Mouse (Mus musculus) thymus, adult 2 months (tissue): ENCODE results near the gene Polr2i. TPM values are rescaled to one million over a fixed set of nuclear protein-coding genes. Genes with fewer than 3 reads are reported as not detected.

Source experiments
- DNase-seq: peaks from one replicate; pipeline ENCODE4 v3.0.0; 2021
- H3K27ac ChIP-seq: fragments of 200-500 bp; 2 replicates; pipeline ENCODE4 v1.5.1; 2012; ENCODE audit warnings: low read length, control low read depth; ENCODE audit not compliant: control insufficient read depth, insufficient read depth
- H3K27me3 ChIP-seq: fragments of 200-500 bp; 2 replicates; pipeline ENCODE4 v1.6.1; 2012; ENCODE audit warnings: mild to moderate bottlenecking, low read length, moderate library complexity, mixed read lengths; ENCODE audit not compliant: control insufficient read depth, insufficient read depth
- H3K36me3 ChIP-seq: fragments of 200-500 bp; 2 replicates; pipeline ENCODE4 v1.6.1; 2012; ENCODE audit warnings: mild to moderate bottlenecking, low read length, moderate library complexity; ENCODE audit not compliant: control insufficient read depth, insufficient read depth
- H3K4me1 ChIP-seq: fragments of 200-500 bp; replicated peaks from 2 replicates; pipeline ENCODE4 v1.6.1; 2012; ENCODE audit warnings: low read length; ENCODE audit not compliant: control insufficient read depth, insufficient read depth
- H3K4me3 ChIP-seq: fragments of 200-500 bp; 2 replicates; pipeline ENCODE4 v1.5.1; 2012; ENCODE audit warnings: mild to moderate bottlenecking, low read length, control low read depth, moderate library complexity; ENCODE audit not compliant: control insufficient read depth, insufficient read depth
- CTCF ChIP-seq: fragments of 200-500 bp; IDR thresholded peaks from 2 replicates; pipeline ENCODE4 v1.5.1; 2012; ENCODE audit warnings: mild to moderate bottlenecking, control low read depth, low read length, moderate library complexity, borderline replicate concordance; ENCODE audit not compliant: control insufficient read depth, poor library complexity, insufficient read depth; ENCODE audit errors: extremely low read depth
- POLR2A ChIP-seq: fragments of 200-500 bp; IDR thresholded peaks from 2 replicates; pipeline ENCODE4 v1.6.1; 2012; ENCODE audit warnings: mild to moderate bottlenecking, low read length, control low read depth, moderate library complexity; ENCODE audit not compliant: control insufficient read depth, poor library complexity, insufficient read depth; ENCODE audit errors: extremely low read depth
- WGBS: fragments of 180-500 bp; shearing (Covaris S2); methylation state at CpG from one replicate; pipeline ENCODE4 v1.1.7; 2018; 5-methylcytosine and 5-hydroxymethylcytosine counted together
- polyA plus RNA-seq: library from polyadenylated mRNA; depleted of rRNA; stranded (reverse); fragments of >200 nt; gene quantifications from 2 replicates; pipeline ENCODE4 v1.2.3, GENCODE M21; 2012

Polr2i gene
- polyA plus RNA-seq, 1 experiment: 157 TPM

- peaks cover 22% of the 10 kb centered on the region for H3K36me3 ChIP-seq
- H3K4me1 ChIP-seq: peaks cover 9% of the 10 kb centered on the region
- no peak overlapping the region for H3K27ac ChIP-seq
- TF ChIP-seq CTCF: no peak
- no peak for TF ChIP-seq POLR2A
- DNase-seq: no peak
- H3K4me3 ChIP-seq: no peak overlapping the region
- H3K27me3 ChIP-seq: no peaks in the 10 kb centered on the region
- WGBS: 97% methylated on average over 12 of the region's 12 CpGs
These were observed 39.7 kb upstream of the Polr2i start for GRCm38 (mm10) chr7:30192088-30192487.

GRCm38 (mm10) chr7:30193013-30193412 lies 38.7 kb upstream of the Polr2i start:
- 85% methylated on average over 9 of the region's 9 CpGs for WGBS
- Histone ChIP-seq H3K36me3 (peaks cover 13% of the 10 kb centered on the region; the same call in 1 of the 2 replicates), H3K27me3 (no peaks in the 10 kb centered on the region), H3K27ac (no peak overlapping the region), H3K4me3 (no peak overlapping the region), H3K4me1 (peaks cover 12% of the 10 kb centered on the region)
- no peak for TF ChIP-seq POLR2A
- TF ChIP-seq CTCF: no peak
- DNase-seq: no peak

- DNase-seq: peak; percentile 55
- TF ChIP-seq CTCF (no peak), POLR2A (no peak)
- Histone ChIP-seq H3K27ac (no peak overlapping the region; the same call in 1 of the 2 replicates), H3K4me1 (peaks cover 12% of the 10 kb centered on the region), H3K27me3 (no peaks in the 10 kb centered on the region), H3K36me3 (peaks cover 11% of the 10 kb centered on the region; the same call in 1 of the 2 replicates), H3K4me3 (peak overlapping the region; percentile 96)
- 4% methylated on average over 26 of the region's 26 CpGs for WGBS
These were observed 38.1 kb upstream of the Polr2i start for GRCm38 (mm10) chr7:30193581-30194100.

- TF ChIP-seq CTCF (no peak), POLR2A (no peak)
- under 1% methylated on average over 26 of the region's 26 CpGs for WGBS
- Histone ChIP-seq H3K4me1 (peaks cover 12% of the 10 kb centered on the region), H3K36me3 (peaks cover 5% of the 10 kb centered on the region; the same call in 1 of the 2 replicates), H3K4me3 (peak overlapping the region; percentile 96), H3K27me3 (no peaks in the 10 kb centered on the region), H3K27ac (peak overlapping the region; percentile 41; the same call in 1 of the 2 replicates)
- peak; percentile 32 for DNase-seq
These were observed 37.5 kb upstream of the Polr2i start for GRCm38 (mm10) chr7:30194101-30194831.

- TF ChIP-seq POLR2A: no peak
- 0 out of 2 replicates have a peak, but pooled peaks have one; percentile 27 for TF ChIP-seq CTCF
- peaks cover 12% of the 10 kb centered on the region for H3K4me1 ChIP-seq
- WGBS: under 1% methylated on average over 28 of the region's 28 CpGs
These were observed 36.9 kb upstream of the Polr2i start for GRCm38 (mm10) chr7:30194884-30195283.

GRCm38 (mm10) chr7:30195461-30195860 lies 36.3 kb upstream of the Polr2i start:
- no peak overlapping the region for H3K4me3 ChIP-seq
- H3K36me3 ChIP-seq: peaks cover 5% of the 10 kb centered on the region; the same call in 1 of the 2 replicates
- 81% methylated on average over 6 of the region's 6 CpGs for WGBS
- no peaks in the 10 kb centered on the region for H3K27me3 ChIP-seq
- H3K4me1 ChIP-seq: peaks cover 12% of the 10 kb centered on the region
- no peak overlapping the region for H3K27ac ChIP-seq
- no peak for TF ChIP-seq POLR2A
- no peak for TF ChIP-seq CTCF
- DNase-seq: no peak

More at GRCm38 (mm10) chr7:30194884-30195283, 36.9 kb upstream of the Polr2i start:
- peaks cover 5% of the 10 kb centered on the region; the same call in 1 of the 2 replicates for H3K36me3 ChIP-seq
- no peaks in the 10 kb centered on the region for H3K27me3 ChIP-seq
- peak overlapping the region; percentile 41; the same call in 1 of the 2 replicates for H3K27ac ChIP-seq
- H3K4me3 ChIP-seq: peak overlapping the region; percentile 96
- peak; percentile 93 for DNase-seq

GRCm38 (mm10) chr7:30196171-30196570 lies 35.6 kb upstream of the Polr2i start:
- peaks cover 5% of the 10 kb centered on the region; the same call in 1 of the 2 replicates for H3K36me3 ChIP-seq
- TF ChIP-seq CTCF: no peak
- H3K27me3 ChIP-seq: no peaks in the 10 kb centered on the region
- H3K4me3 ChIP-seq: no peak overlapping the region
- H3K27ac ChIP-seq: no peak overlapping the region
- no peak for DNase-seq
- 88% methylated on average over 6 of the region's 6 CpGs for WGBS
- H3K4me1 ChIP-seq: peaks cover 12% of the 10 kb centered on the region
